Mouse (Mus musculus) ovary, adult 2 months (tissue): ENCODE data around the gene Upf3b. TPM values are rescaled to one million over a fixed set of nuclear protein-coding genes. Genes with fewer than 3 reads are reported as not detected.

Experiments used
- polyA plus RNA-seq: library from polyadenylated mRNA; depleted of rRNA; stranded (reverse); fragments of >200 nt; gene quantifications from 2 replicates; pipeline ENCODE4 v1.2.3, GENCODE M21; 2012; rRNA removed

Upf3b gene
- 1.9 and 2.4 TPM in 2 replicates for polyA plus RNA-seq

GRCm38 (mm10) chrX:37110193-37110880, at the start of gene Upf3b:
TSS of gene Upf3b (minus strand) at chrX:37110322.

GRCm38 (mm10) chrX:37126671-37127358, 16.7 kb upstream of the Upf3b start, which contains the start of gene Nkap:
TSS of gene Nkap (plus strand) at chrX:37126795.

GRCm38 (mm10) chrX:37084927-37085660, 25.0 kb downstream of the Upf3b start, which contains the start of gene Rpl39:
TSS of gene Rpl39 (minus strand) at chrX:37085402.

GRCm38 (mm10) chrX:37048066-37048889, 61.8 kb downstream of the Upf3b start, which contains the start of gene Sowahd:
TSS of gene Sowahd (plus strand) at chrX:37048845.

Other genes with a start within 250 kb of the Upf3b start
- 22.4 and 26.1 TPM in 2 replicates for gene Ube2a, start 236.4 kb downstream of the Upf3b start, polyA plus RNA-seq
- gene C330007P06Rik, start 236.2 kb downstream of the Upf3b start, polyA plus RNA-seq = 9.7 and 18.1 TPM in 2 replicates
- gene Nkrf, start 207.4 kb downstream of the Upf3b start, polyA plus RNA-seq = 0.24 and 0.50 TPM in 2 replicates
- gene Sept6, start 118.5 kb downstream of the Upf3b start, polyA plus RNA-seq = 10.3 and 17.7 TPM in 2 replicates
- gene Sowahd, start 61.5 kb downstream of the Upf3b start, polyA plus RNA-seq = 0.09 TPM in 1 of 2 replicates, not detected in the other
- gene Rpl39, start 24.9 kb downstream of the Upf3b start, polyA plus RNA-seq = 12.7 and 16.7 TPM in 2 replicates
- 1.8 and 2.0 TPM in 2 replicates for gene Nkap, start 16.5 kb upstream of the Upf3b start, polyA plus RNA-seq
- 7.0 and 7.1 TPM in 2 replicates for gene Akap14, start 58.5 kb upstream of the Upf3b start, polyA plus RNA-seq
- 86.4 and 196 TPM in 2 replicates for gene Ndufa1, start 80.8 kb upstream of the Upf3b start, polyA plus RNA-seq
- gene Rnf113a1, start 80.9 kb upstream of the Upf3b start, polyA plus RNA-seq = 2.1 and 2.3 TPM in 2 replicates
- gene Gm9, start 100.7 kb upstream of the Upf3b start, polyA plus RNA-seq = not detected in 2 replicates
- gene Rhox1, start 111.9 kb upstream of the Upf3b start, polyA plus RNA-seq = 0.25 and 0.28 TPM in 2 replicates
- not detected in 2 replicates for gene Rhox2a, start 134.7 kb upstream of the Upf3b start, polyA plus RNA-seq
- not detected in 2 replicates for gene Rhox3a, start 139.6 kb upstream of the Upf3b start, polyA plus RNA-seq
- not detected in 2 replicates for gene Rhox4a, start 155.0 kb upstream of the Upf3b start, polyA plus RNA-seq